Mouse (Mus musculus) megakaryocyte, adult 5-6 weeks (primary cell): ENCODE data around the gene Dnaic1. TPM values are rescaled to one million over a fixed set of nuclear protein-coding genes. Genes with fewer than 3 reads are reported as not detected.
"Not testable (repeated sequence)": the region's sequence is repeated elsewhere in the genome, so short reads cannot be mapped to it uniquely, and the experiment has no call there.

ENCODE experiments used
- ATAC-seq: 2 replicates; pipeline ENCODE4 v1.8.0; 2016; ENCODE audit warnings: mild to moderate bottlenecking, inconsistent platforms; ENCODE audit not compliant: poor library complexity, severe bottlenecking
- total RNA-seq, 2 experiments: library from RNA; stranded (forward) in 1 of 2; stranded (reverse) in 1 of 2; fragments of 153-499, 151-499 nt in 1 of 2; fragments of 221-1000, 200-1000 nt in 1 of 2; gene quantifications; 2 replicates each; pipeline versions ENCODE4 v1.2.3 to v1.2.4; 2015 to 2017

Gene Dnaic1
- total RNA-seq, 2 experiments from 2014 or later, result not detected

- not testable (repeated sequence) for ATAC-seq
These were observed 116.4 kb downstream of the Dnaic1 start for GRCm38 (mm10) chr4:41685882-41686492.

Other genes starting within 250 kb of the Dnaic1 start
- 49.9 and 51.2 TPM in 2 replicates for gene Ubap1, start 220.8 kb upstream of the Dnaic1 start, total RNA-seq (2015)
- 43.6 and 47.6 TPM in 2 replicates for gene Ubap1, start 220.8 kb upstream of the Dnaic1 start, total RNA-seq (2017)
- gene Kif24, start 104.9 kb upstream of the Dnaic1 start, total RNA-seq (2015), result 10.7 and 16.0 TPM in 2 replicates
- 7.0 and 9.7 TPM in 2 replicates for gene Kif24, start 104.9 kb upstream of the Dnaic1 start, total RNA-seq (2017)
- 13.8 and 24.0 TPM in 2 replicates for gene Nudt2, start 104.6 kb upstream of the Dnaic1 start, total RNA-seq (2015)
- 19.6 and 20.9 TPM in 2 replicates for gene Nudt2, start 104.6 kb upstream of the Dnaic1 start, total RNA-seq (2017)
- gene AI464131, start 66.7 kb upstream of the Dnaic1 start, total RNA-seq (2015), result 0.04 TPM in 1 of 2 replicates, not detected in the other
- gene AI464131, start 66.7 kb upstream of the Dnaic1 start, total RNA-seq (2017), result 0.07 TPM in 1 of 2 replicates, not detected in the other
- not detected in 2 replicates for gene 1110017D15Rik, start 52.4 kb upstream of the Dnaic1 start, total RNA-seq (2015)
- not detected in 2 replicates for gene 1110017D15Rik, start 52.4 kb upstream of the Dnaic1 start, total RNA-seq (2017)
- 6.1 and 8.9 TPM in 2 replicates for gene Fam219a, start 237 bp upstream of the Dnaic1 start, total RNA-seq (2015)
- 1.7 and 3.1 TPM in 2 replicates for gene Fam219a, start 237 bp upstream of the Dnaic1 start, total RNA-seq (2017)
- gene Enho, start 70.5 kb downstream of the Dnaic1 start, total RNA-seq (2015), result not detected in 2 replicates
- not detected in 2 replicates for gene Enho, start 70.5 kb downstream of the Dnaic1 start, total RNA-seq (2017)
- gene Cntfr, start 127.3 kb downstream of the Dnaic1 start, total RNA-seq (2015), result not detected in 2 replicates
- not detected in 2 replicates for gene Cntfr, start 127.3 kb downstream of the Dnaic1 start, total RNA-seq (2017)
- 12.9 and 13.4 TPM in 2 replicates for gene Il11ra1, start 130.2 kb downstream of the Dnaic1 start, total RNA-seq (2015)
- 50.2 and 52.1 TPM in 2 replicates for gene Il11ra1, start 130.2 kb downstream of the Dnaic1 start, total RNA-seq (2017)
- 15.8 and 18.2 TPM in 2 replicates for gene Rpp25l, start 143.8 kb downstream of the Dnaic1 start, total RNA-seq (2015)
- gene Rpp25l, start 143.8 kb downstream of the Dnaic1 start, total RNA-seq (2017), result 15.5 and 26.2 TPM in 2 replicates
- 80.5 and 92.2 TPM in 2 replicates for gene Dctn3, start 153.4 kb downstream of the Dnaic1 start, total RNA-seq (2015)
- gene Dctn3, start 153.4 kb downstream of the Dnaic1 start, total RNA-seq (2017), result 73.5 and 100 TPM in 2 replicates
- gene Arid3c, start 161.4 kb downstream of the Dnaic1 start, total RNA-seq (2015), result not detected in 2 replicates
- gene Arid3c, start 161.4 kb downstream of the Dnaic1 start, total RNA-seq (2017), result not detected in 2 replicates
- 20.4 and 21.7 TPM in 2 replicates for gene Galt, start 185.5 kb downstream of the Dnaic1 start, total RNA-seq (2015)
- gene Galt, start 185.5 kb downstream of the Dnaic1 start, total RNA-seq (2017), result 18.7 and 24.3 TPM in 2 replicates
- gene Sigmar1, start 186.4 kb downstream of the Dnaic1 start, total RNA-seq (2015), result 54.5 and 70.0 TPM in 2 replicates
- gene Sigmar1, start 186.4 kb downstream of the Dnaic1 start, total RNA-seq (2017), result 66.2 and 71.0 TPM in 2 replicates
- 6.1 and 7.1 TPM in 2 replicates for gene Ccl27a, start 204.5 kb downstream of the Dnaic1 start, total RNA-seq (2015)
- gene Ccl27a, start 204.5 kb downstream of the Dnaic1 start, total RNA-seq (2017), result 4.4 and 5.2 TPM in 2 replicates